Mouse (Mus musculus) lung, embryonic 14.5 days (tissue): ENCODE measurements at regions not wholly inside any gene's neighbourhood (a gene's known extent, or its start where the extent isn't known, plus 50 kb on each side); places are given as distances from the start of the nearest gene placed in this dataset.

Experiments
- ATAC-seq: fragments of 200-750 bp; cut with Nextera tagmentation; 2 replicates; pipeline ENCODE4 v1.8.0; 2017; ENCODE audit warnings: mild to moderate bottlenecking, moderate TSS enrichment, moderate library complexity; ENCODE audit not compliant: insufficient read depth
- DNase-seq: peaks from one replicate; pipeline ENCODE4 v3.0.0-alpha.2; 2015
- H3K27ac ChIP-seq: fragments of 300-500 bp; sonication (generic); 2 replicates; pipeline ENCODE4 v1.5.1; 2014; ENCODE audit warnings: low read depth, mild to moderate bottlenecking, moderate library complexity
- H3K27me3 ChIP-seq: fragments of 300-500 bp; sonication (generic); 2 replicates; pipeline ENCODE4 v1.6.1; 2014; ENCODE audit warnings: low read length, control low read depth; ENCODE audit not compliant: insufficient read depth
- H3K36me3 ChIP-seq: fragments of 300-500 bp; sonication (generic); 2 replicates; pipeline ENCODE4 v1.6.1; 2014; ENCODE audit warnings: control low read depth; ENCODE audit not compliant: insufficient read depth
- H3K4me1 ChIP-seq: fragments of 300-500 bp; sonication (generic); 2 replicates; pipeline ENCODE4 v1.6.1; 2014; ENCODE audit warnings: antibody characterized with exemption, control low read depth; ENCODE audit not compliant: insufficient read depth
- H3K4me2 ChIP-seq: fragments of 300-500 bp; sonication (generic); 2 replicates; pipeline ENCODE4 v1.6.1; 2014; ENCODE audit warnings: mild to moderate bottlenecking
- H3K4me3 ChIP-seq: fragments of 300-500 bp; sonication (generic); 2 replicates; pipeline ENCODE4 v1.5.1; 2014; ENCODE audit warnings: low read depth, low read length
- H3K9ac ChIP-seq: fragments of 300-500 bp; sonication (generic); 2 replicates; pipeline ENCODE4 v1.6.1; 2014
- H3K9me3 ChIP-seq: fragments of 300-500 bp; sonication (generic); 2 replicates; pipeline ENCODE4 v1.6.1; 2016; ENCODE audit warnings: low read depth, low read length, control low read depth
- CTCF ChIP-seq: IDR thresholded peaks from 2 replicates; pipeline ENCODE4 v1.5.1; 2016; ENCODE audit warnings: antibody characterized with exemption, low read depth
- WGBS: fragments of 180-500 bp; shearing (Covaris S2); extraction: QIAGEN DNeasy Blood & Tissue Kit; methylation state at CpG from one replicate; pipeline ENCODE4 v1.1.7; 2014; 5-methylcytosine and 5-hydroxymethylcytosine counted together

- no peak for TF ChIP-seq CTCF
- Histone ChIP-seq H3K4me3 (no peak overlapping the region), H3K4me2 (no peak overlapping the region), H3K9ac (no peak overlapping the region), H3K36me3 (no peaks in the 10 kb centered on the region), H3K27me3 (no peaks in the 10 kb centered on the region), H3K9me3 (no peaks in the 10 kb centered on the region), H3K4me1 (no peaks in the 10 kb centered on the region), H3K27ac (no peak overlapping the region)
- WGBS, result 78% methylated on average over 1 of the region's 1 CpGs
- DNase-seq (no peak), ATAC-seq (no peak)
Measured at GRCm38 (mm10) chr14:36819826-36820225, 148.8 kb downstream of the Ccser2 start.

- 73% methylated on average over 2 of the region's 3 CpGs for WGBS
Measured at GRCm38 (mm10) chr14:36802418-36802817, 166.2 kb downstream of the Ccser2 start.

GRCm38 (mm10) chr14:36799820-36800219, 168.8 kb downstream of the Ccser2 start:
- Histone ChIP-seq H3K9me3 (no peaks in the 10 kb centered on the region), H3K9ac (no peak overlapping the region), H3K27me3 (no peaks in the 10 kb centered on the region), H3K36me3 (no peaks in the 10 kb centered on the region), H3K4me3 (no peak overlapping the region), H3K4me1 (no peaks in the 10 kb centered on the region), H3K27ac (no peak overlapping the region), H3K4me2 (no peak overlapping the region)
- WGBS, result 80% methylated on average over 1 of the region's 1 CpGs
- DNase-seq (no peak), ATAC-seq (no peak)
- TF ChIP-seq CTCF, result no peak

More at GRCm38 (mm10) chr14:36802418-36802817, 166.2 kb downstream of the Ccser2 start:
- H3K4me3 ChIP-seq, result no peak overlapping the region
- ATAC-seq, result no peak
- H3K4me2 ChIP-seq, result no peak overlapping the region
- no peak overlapping the region for H3K9ac ChIP-seq
- H3K36me3 ChIP-seq, result no peaks in the 10 kb centered on the region
- H3K4me1 ChIP-seq, result no peaks in the 10 kb centered on the region
- no peak for TF ChIP-seq CTCF
- H3K27ac ChIP-seq, result no peak overlapping the region
- H3K9me3 ChIP-seq, result no peaks in the 10 kb centered on the region
- H3K27me3 ChIP-seq, result no peaks in the 10 kb centered on the region
- no peak for DNase-seq

- H3K4me3 ChIP-seq, result no peak overlapping the region
Measured at GRCm38 (mm10) chr14:36781882-36782281, 186.7 kb downstream of the Ccser2 start.

GRCm38 (mm10) chr14:36778956-36779355, 189.6 kb downstream of the Ccser2 start:
- Histone ChIP-seq H3K9me3 (no peaks in the 10 kb centered on the region), H3K9ac (no peak overlapping the region), H3K4me2 (no peak overlapping the region), H3K27ac (no peak overlapping the region), H3K4me3 (no peak overlapping the region), H3K27me3 (no peaks in the 10 kb centered on the region), H3K36me3 (no peaks in the 10 kb centered on the region), H3K4me1 (no peaks in the 10 kb centered on the region)
- TF ChIP-seq CTCF, result no peak
- ATAC-seq (no peak), DNase-seq (peak; percentile 5)
- WGBS, result 50% methylated on average over 1 of the region's 1 CpGs

More at GRCm38 (mm10) chr14:36781882-36782281, 186.7 kb downstream of the Ccser2 start:
- Histone ChIP-seq H3K9me3 (no peaks in the 10 kb centered on the region), H3K4me2 (no peak overlapping the region), H3K36me3 (no peaks in the 10 kb centered on the region), H3K9ac (no peak overlapping the region), H3K27me3 (no peaks in the 10 kb centered on the region), H3K27ac (no peak overlapping the region), H3K4me1 (no peaks in the 10 kb centered on the region)
- 74% methylated on average over 2 of the region's 2 CpGs for WGBS
- no peak for DNase-seq
- no peak for TF ChIP-seq CTCF
- no peak for ATAC-seq

GRCm38 (mm10) chr14:36774349-36774748, 194.2 kb downstream of the Ccser2 start:
- no peak overlapping the region for H3K4me2 ChIP-seq
- H3K4me1 ChIP-seq, result no peaks in the 10 kb centered on the region
- no peak for TF ChIP-seq CTCF
- H3K9ac ChIP-seq, result no peak overlapping the region
- ATAC-seq, result peak; percentile 82; the same call in 1 of the 2 replicates
- H3K27ac ChIP-seq, result no peak overlapping the region
- peak; percentile 57 for DNase-seq
- H3K9me3 ChIP-seq, result no peaks in the 10 kb centered on the region
- WGBS, result 38% methylated on average over 3 of the region's 3 CpGs
- no peak overlapping the region for H3K4me3 ChIP-seq
- H3K27me3 ChIP-seq, result no peaks in the 10 kb centered on the region
- no peaks in the 10 kb centered on the region for H3K36me3 ChIP-seq

GRCm38 (mm10) chr14:36764377-36764776, 204.2 kb downstream of the Ccser2 start:
- Histone ChIP-seq H3K4me3 (no peak overlapping the region), H3K27me3 (no peaks in the 10 kb centered on the region), H3K4me1 (no peaks in the 10 kb centered on the region), H3K9me3 (no peaks in the 10 kb centered on the region), H3K4me2 (no peak overlapping the region), H3K36me3 (no peaks in the 10 kb centered on the region), H3K9ac (no peak overlapping the region), H3K27ac (no peak overlapping the region)
- DNase-seq, result no peak
- no peak for TF ChIP-seq CTCF
- no peak for ATAC-seq
- WGBS, result 72% methylated on average over 4 of the region's 4 CpGs

GRCm38 (mm10) chr14:36756056-36756455, 212.5 kb downstream of the Ccser2 start:
- 75% methylated on average over 6 of the region's 6 CpGs for WGBS
- H3K27me3 ChIP-seq, result no peaks in the 10 kb centered on the region
- no peaks in the 10 kb centered on the region for H3K9me3 ChIP-seq
- H3K4me2 ChIP-seq, result no peak overlapping the region
- TF ChIP-seq CTCF, result no peak
- H3K4me3 ChIP-seq, result no peak overlapping the region
- no peak overlapping the region for H3K9ac ChIP-seq
- no peaks in the 10 kb centered on the region for H3K36me3 ChIP-seq
- DNase-seq (no peak), ATAC-seq (no peak)
- H3K27ac ChIP-seq, result no peak overlapping the region
- no peaks in the 10 kb centered on the region for H3K4me1 ChIP-seq
